Mouse (Mus musculus): ENCODE measurements around the gene Maco1.

DNA sequence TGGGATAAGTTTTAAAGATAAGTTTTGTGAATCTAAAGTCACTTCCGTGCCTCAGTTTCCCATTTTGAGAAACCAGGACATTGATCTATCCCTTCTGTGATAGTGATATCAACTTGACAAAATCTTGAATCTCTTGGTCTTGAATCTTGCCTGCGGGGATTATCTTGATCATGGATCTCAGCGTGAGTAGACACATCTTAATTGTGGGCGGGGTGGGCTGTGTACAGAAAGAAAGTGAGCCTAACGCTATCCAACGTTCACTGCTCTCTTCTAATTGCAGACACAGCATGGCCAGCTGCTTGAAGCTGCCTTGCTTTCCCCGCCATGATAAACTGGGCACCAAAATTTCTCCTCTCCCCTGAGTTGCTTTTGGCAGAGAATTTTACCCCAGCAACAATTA is 9.9 kb upstream of the Maco1 start:
- TF ChIP-seq POLR2A (IDR thresholded peaks at IDR 0.05; ENCODE audit: borderline replicate concordance, low read depth, low read length), result no peak
- no peak for TF ChIP-seq CTCF (IDR thresholded peaks at IDR 0.05; ENCODE audit: low read depth, low read length)

All from bone marrow macrophage, adult 2 months (primary cell).